ENCODE assay signal across 17 mouse cellular contexts in the genomic region with DNA sequence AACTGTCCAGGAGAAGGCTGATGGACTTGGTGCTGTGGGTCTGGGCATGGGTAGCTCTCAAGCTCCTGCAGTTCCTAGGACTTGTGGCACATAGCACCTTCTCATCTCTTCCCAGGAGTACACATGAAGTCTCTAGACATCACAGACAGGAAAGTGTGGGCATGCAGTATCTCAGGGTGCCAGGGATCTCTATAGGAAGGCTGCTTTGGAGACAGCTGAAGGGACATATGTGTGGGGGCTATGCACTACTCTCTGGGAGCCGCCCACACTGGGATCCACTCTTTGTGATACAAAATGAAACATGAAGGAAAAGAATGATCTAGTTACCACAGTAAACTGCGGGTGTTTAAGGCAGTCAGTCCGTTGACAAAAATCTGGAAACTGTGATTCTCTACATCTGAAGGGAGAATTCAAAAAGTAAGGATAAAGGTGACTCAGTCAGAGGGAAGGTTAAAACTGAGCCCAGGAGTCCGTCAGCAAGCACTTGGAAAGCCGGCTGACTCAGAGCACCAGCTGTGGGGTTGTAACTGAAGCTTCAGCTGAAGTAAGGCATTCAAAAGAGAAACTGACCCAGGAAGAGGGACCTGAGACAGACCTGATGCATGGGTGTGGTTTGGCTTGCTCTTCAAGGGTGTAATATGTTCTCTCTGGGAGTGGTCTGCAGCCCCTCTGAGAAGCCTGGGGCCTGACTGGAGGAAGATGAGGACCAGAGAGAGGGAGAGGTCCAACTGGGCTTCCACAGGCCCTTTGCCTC. TPM values are rescaled to one million over a fixed set of nuclear protein-coding genes. Genes with fewer than 3 reads are reported as not detected.
DNase-seq lines count a peak whose midpoint lies in the region; ATAC-seq lines count a peak whose summit lies in the region.
"Had no signal": no experiment of that assay in that cellular context is flagged by ENCODE, and none has a peak within 500 bp of the region (broad histone marks: within the 10 kb centered on the region; RNA-seq: fewer than 3 reads in every experiment).

No protein-coding gene starts in this region.

- no peaks in the 10 kb centered on the region for H3K9me3 ChIP-seq in heart, embryonic 10.5 days
- H3K9me3 ChIP-seq in liver, embryonic 12.5 days (replicated peaks): no peaks in the 10 kb centered on the region
- H3K9me3 ChIP-seq: kidney, embryonic 15.5 days had no signal

- peaks cover 30% of the 10 kb centered on the region for H3K4me1 ChIP-seq in heart, embryonic 10.5 days
- no peaks in the 10 kb centered on the region for H3K4me1 ChIP-seq in liver, embryonic 12.5 days
- H3K4me1 ChIP-seq: kidney, embryonic 15.5 days had no signal

- ATAC-seq in frontal cortex, adult (ENCODE audit: low TSS enrichment): peak; percentile 94
- no peak for ATAC-seq in liver, embryonic 12.5 days
- ATAC-seq: lung, postnatal 0 days had no signal

- H3K27me3 ChIP-seq in heart, embryonic 10.5 days (ENCODE audit: insufficient read depth, poor library complexity, severe bottlenecking): no peaks in the 10 kb centered on the region
- no peaks in the 10 kb centered on the region for H3K27me3 ChIP-seq in liver, embryonic 12.5 days (replicated peaks)
- H3K27me3 ChIP-seq: kidney, embryonic 15.5 days had no signal

- peaks cover 44% of the 10 kb centered on the region for H3K36me3 ChIP-seq in heart, embryonic 10.5 days
- peaks cover 81% of the 10 kb centered on the region for H3K36me3 ChIP-seq in liver, embryonic 12.5 days

- H3K4me2 ChIP-seq in liver, embryonic 12.5 days: no peak overlapping the region
- H3K4me2 ChIP-seq: hindbrain, embryonic 14.5 days; kidney, embryonic 15.5 days had no signal

- no peak overlapping the region for H3K27ac ChIP-seq in heart, embryonic 10.5 days
- no peak overlapping the region for H3K27ac ChIP-seq in liver, embryonic 12.5 days
- H3K27ac ChIP-seq: heart, adult 2 months; hindbrain, embryonic 14.5 days; kidney, embryonic 15.5 days had no signal

- no peak overlapping the region for H3K9ac ChIP-seq in liver, embryonic 12.5 days
- H3K9ac ChIP-seq: hindbrain, embryonic 14.5 days; kidney, embryonic 15.5 days had no signal

- H3K4me3 ChIP-seq in heart, embryonic 10.5 days: no peak overlapping the region
- no peak overlapping the region for H3K4me3 ChIP-seq in liver, embryonic 12.5 days
- H3K4me3 ChIP-seq: erythroblast, embryonic 14.5 days; heart, adult 2 months; kidney, embryonic 15.5 days had no signal

- peak; percentile 58 for DNase-seq in heart, embryonic 10.5 days (ENCODE audit: low spot score)
- no peak for DNase-seq in heart, adult 9 months (ENCODE audit: low spot score in 2 of 2)
- DNase-seq in layer of hippocampus, postnatal 14 days (ENCODE audit: low spot score in 2 of 2): peak; percentile 45 to 82
- DNase-seq in right cerebral cortex, postnatal 10 days (ENCODE audit: low spot score in 2 of 2): peak; percentile 77 to 88
- DNase-seq in thymus, postnatal 36 days: no peak
- DNase-seq in cerebellum, adult 9-10 months: no peak
- DNase-seq: cerebellum, adult 8-10 months; liver; midbrain, embryonic 14.5 days; thymus, postnatal 14 days had no signal

- WGBS in heart, embryonic 10.5 days: 88% methylated on average over 5 of the region's 5 CpGs
- WGBS in liver, embryonic 12.5 days (ENCODE audit: insufficient replicate concordance): 79% methylated on average over 5 of the region's 5 CpGs

RNA-seq across cellular contexts. Expression of gene Mrps27, which starts 22.0 kb away (rescaled TPM):
- polyA plus RNA-seq in heart, embryonic 10.5 days (2016; fragmentation: Nextera tagmentation; extraction: Ambion mirVana): 93.6 and 96.0 TPM in 2 replicates
- 10 to 100 TPM; 25.9 to 26.5 TPM for total RNA-seq in layer of hippocampus, postnatal 14 days (2021)
- 43.7 and 44.3 TPM in 2 replicates for polyA plus RNA-seq in liver, embryonic 12.5 days (2016; fragmentation: Nextera tagmentation; extraction: Ambion mirVana)

RNA-seq across cellular contexts. Expression of gene Ptcd2, which starts 22.1 kb away (rescaled TPM):
- polyA plus RNA-seq in heart, embryonic 10.5 days (2016; fragmentation: Nextera tagmentation; extraction: Ambion mirVana): 57.9 and 60.2 TPM in 2 replicates
- 10 to 100 TPM; 30.2 to 32.8 TPM for total RNA-seq in layer of hippocampus, postnatal 14 days (2021)
- polyA plus RNA-seq in liver, embryonic 12.5 days (2016; fragmentation: Nextera tagmentation; extraction: Ambion mirVana): 44.6 and 46.8 TPM in 2 replicates

Comparison
In these comparisons a context has a peak if more than half of its experiments do, and no peak if none do; other contexts are left out.
1. DNase-seq: peak in heart, embryonic 10.5 days (single experiment), layer of hippocampus, postnatal 14 days (2 of 2) and right cerebral cortex, postnatal 10 days (2 of 2); none in heart, adult 9 months (0 of 2), thymus, postnatal 36 days (0 of 2) and cerebellum, adult 9-10 months (single experiment).